Mouse (Mus musculus) embryo, embryonic 10 days (tissue): Measurements from ENCODE around the gene Tex12.

ENCODE experiments used
- DNase-seq: peaks from one replicate; pipeline ENCODE4 v3.0.0-alpha.2; 2015; ENCODE audit warnings: low spot score

Tex12 gene

GRCm38 (mm10) chr9:50507570-50507969, 53.6 kb downstream of the Tex12 start:
- no peak for DNase-seq
